Mouse (Mus musculus) midbrain, embryonic 14.5 days (tissue): ENCODE data around the gene Eif4e2. TPM values are rescaled to one million over a fixed set of nuclear protein-coding genes. Genes with fewer than 3 reads are reported as not detected.

Experiments used
- ATAC-seq: fragments of 200-750 bp; cut with Nextera tagmentation; 2 replicates; pipeline ENCODE4 v1.8.0; 2017; ENCODE audit warnings: moderate number of reproducible peaks, moderate library complexity; ENCODE audit not compliant: low FRiP score, low TSS enrichment
- DNase-seq: peaks from one replicate; pipeline ENCODE4 v3.0.0-alpha.2; 2015
- H3K27ac ChIP-seq: fragments of 300-500 bp; sonication (generic); replicated peaks from 2 replicates; pipeline ENCODE4 v1.5.1; 2014; ENCODE audit warnings: mild to moderate bottlenecking, low read depth, low read length, moderate library complexity
- H3K27me3 ChIP-seq: fragments of 300-500 bp; sonication (generic); 2 replicates; pipeline ENCODE4 v1.6.1; 2014; ENCODE audit warnings: low read length, control low read depth, mixed read lengths; ENCODE audit not compliant: control insufficient read depth, insufficient read depth
- H3K36me3 ChIP-seq: fragments of 300-500 bp; sonication (generic); 2 replicates; pipeline ENCODE4 v1.6.1; 2014; ENCODE audit warnings: low read length, control low read depth; ENCODE audit not compliant: control insufficient read depth, insufficient read depth
- H3K4me1 ChIP-seq: fragments of 300-500 bp; sonication (generic); 2 replicates; pipeline ENCODE4 v1.6.1; 2014; ENCODE audit warnings: mild to moderate bottlenecking, antibody characterized with exemption, low read length, control low read depth; ENCODE audit not compliant: control insufficient read depth, insufficient read depth
- H3K4me2 ChIP-seq: fragments of 300-500 bp; sonication (generic); 2 replicates; pipeline ENCODE4 v1.6.1; 2014; ENCODE audit warnings: mild to moderate bottlenecking, low read length, moderate library complexity
- H3K4me3 ChIP-seq: fragments of 300-500 bp; sonication (generic); replicated peaks from 2 replicates; pipeline ENCODE4 v1.5.1; 2014; ENCODE audit warnings: low read depth, low read length
- H3K9ac ChIP-seq: fragments of 300-500 bp; sonication (generic); replicated peaks from 2 replicates; pipeline ENCODE4 v1.6.1; 2014; ENCODE audit warnings: mild to moderate bottlenecking, low read length, moderate library complexity
- H3K9me3 ChIP-seq: fragments of 300-500 bp; sonication (generic); 2 replicates; pipeline ENCODE4 v1.6.1; 2016; ENCODE audit warnings: low read length, control low read depth, mixed read lengths; ENCODE audit not compliant: control insufficient read depth
- WGBS: fragments of 180-500 bp; shearing (Covaris S2); extraction: QIAGEN DNeasy Blood & Tissue Kit; methylation state at CpG from one replicate; pipeline ENCODE4 v1.1.7; 2014; 5-methylcytosine and 5-hydroxymethylcytosine counted together
- polyA plus RNA-seq: library from polyadenylated mRNA; unstranded; fragments of >200 nt; fragmentation: Nextera tagmentation; extraction: Ambion mirVana; gene quantifications from 2 replicates; pipeline ENCODE4 v1.2.1, GENCODE M21; 2014

The Eif4e2 gene
- polyA plus RNA-seq, 1 experiment from 2014 or later, result 75.5 TPM

GRCm38 (mm10) chr1:87271596-87271995 lies 57.9 kb downstream of the Eif4e2 start:
- ATAC-seq (no peak), DNase-seq (no peak)
- no peak overlapping the region for H3K9ac ChIP-seq
- H3K4me2 ChIP-seq, result no peak overlapping the region
- peaks cover 5% of the 10 kb centered on the region; the same call in 1 of the 2 replicates for H3K4me1 ChIP-seq
- H3K36me3 ChIP-seq, result no peaks in the 10 kb centered on the region
- H3K4me3 ChIP-seq, result no peak overlapping the region
- 65% methylated on average over 1 of the region's 1 CpGs for WGBS
- peaks cover 2% of the 10 kb centered on the region for H3K27me3 ChIP-seq
- H3K27ac ChIP-seq, result no peak overlapping the region
- 0 out of 2 replicates have a peak, but pooled peaks cover under 1% of the 10 kb centered on the region for H3K9me3 ChIP-seq

- no peaks in the 10 kb centered on the region; the same call in 1 of the 2 replicates for H3K27me3 ChIP-seq
Measured at GRCm38 (mm10) chr1:87272462-87272861, 58.7 kb downstream of the Eif4e2 start.

GRCm38 (mm10) chr1:87273514-87273942 lies 59.8 kb downstream of the Eif4e2 start:
- Histone ChIP-seq H3K4me1 (peaks cover 5% of the 10 kb centered on the region; the same call in 1 of the 2 replicates), H3K9me3 (no peaks in the 10 kb centered on the region), H3K4me3 (no peak overlapping the region), H3K9ac (no peak overlapping the region), H3K36me3 (no peaks in the 10 kb centered on the region), H3K27me3 (no peaks in the 10 kb centered on the region), H3K4me2 (no peak overlapping the region), H3K27ac (no peak overlapping the region)
- DNase-seq (no peak), ATAC-seq (no peak)
- WGBS, result 70% methylated on average over 3 of the region's 3 CpGs

More at GRCm38 (mm10) chr1:87272462-87272861, 58.7 kb downstream of the Eif4e2 start:
- WGBS, result 61% methylated on average over 3 of the region's 3 CpGs
- Histone ChIP-seq H3K4me3 (no peak overlapping the region), H3K27ac (no peak overlapping the region), H3K9ac (no peak overlapping the region), H3K4me2 (no peak overlapping the region), H3K4me1 (peaks cover 5% of the 10 kb centered on the region; the same call in 1 of the 2 replicates), H3K36me3 (no peaks in the 10 kb centered on the region), H3K9me3 (no peaks in the 10 kb centered on the region)
- DNase-seq, result no peak
- no peak for ATAC-seq

DNA sequence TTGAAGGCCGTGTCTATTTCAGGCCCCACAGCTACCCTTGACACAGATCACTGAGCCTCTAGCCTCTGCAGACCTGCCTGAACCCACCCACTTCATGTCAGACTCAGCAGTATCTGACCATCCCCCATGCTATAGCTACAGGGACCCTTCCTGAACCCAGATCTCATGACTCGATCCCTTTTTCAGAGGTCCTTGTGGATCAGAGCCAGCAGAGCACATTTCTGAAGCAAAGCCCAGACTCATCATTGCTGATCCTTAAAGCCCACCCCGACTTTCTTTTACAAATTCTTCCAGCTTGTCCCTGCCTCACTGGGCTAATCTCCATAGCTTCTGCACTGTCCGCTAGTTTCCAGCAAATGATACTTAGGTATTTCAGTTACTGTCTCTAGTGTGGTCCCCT lies 60.4 kb downstream of the Eif4e2 start:
- no peaks in the 10 kb centered on the region for H3K27me3 ChIP-seq
- WGBS, result 70% methylated on average over 4 of the region's 4 CpGs
- H3K4me1 ChIP-seq, result peaks cover 5% of the 10 kb centered on the region; the same call in 1 of the 2 replicates
- no peaks in the 10 kb centered on the region for H3K36me3 ChIP-seq
- H3K4me3 ChIP-seq, result no peak overlapping the region
- DNase-seq (no peak), ATAC-seq (no peak)
- no peaks in the 10 kb centered on the region for H3K9me3 ChIP-seq
- H3K27ac ChIP-seq, result no peak overlapping the region
- no peak overlapping the region for H3K9ac ChIP-seq
- H3K4me2 ChIP-seq, result no peak overlapping the region

DNA sequence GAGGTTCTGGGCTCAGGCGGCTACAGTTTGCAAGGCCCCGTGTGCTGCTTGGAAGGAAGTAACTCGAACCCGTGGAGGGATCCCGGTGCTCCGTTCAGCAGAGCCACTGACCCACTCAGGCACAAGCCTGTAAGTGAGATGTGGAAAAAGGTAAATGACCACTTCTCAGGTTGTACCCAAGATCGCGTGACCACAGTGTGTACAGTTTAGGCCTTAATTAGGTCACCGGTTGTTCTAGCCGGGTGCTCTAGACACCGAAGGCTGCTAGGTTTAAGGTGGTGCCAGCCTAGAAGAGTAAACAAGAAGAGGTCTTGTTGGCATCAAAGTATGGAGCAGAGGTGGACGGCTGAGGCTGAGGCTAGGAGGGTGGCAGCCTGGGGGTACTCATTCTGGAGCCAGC lies 61.4 kb downstream of the Eif4e2 start:
- H3K4me2 ChIP-seq, result no peak overlapping the region
- no peak overlapping the region for H3K27ac ChIP-seq
- peaks cover 5% of the 10 kb centered on the region; the same call in 1 of the 2 replicates for H3K4me1 ChIP-seq
- H3K27me3 ChIP-seq, result no peaks in the 10 kb centered on the region
- DNase-seq (no peak), ATAC-seq (no peak)
- H3K36me3 ChIP-seq, result no peaks in the 10 kb centered on the region
- no peaks in the 10 kb centered on the region for H3K9me3 ChIP-seq
- no peak overlapping the region for H3K9ac ChIP-seq
- WGBS, result 92% methylated on average over 12 of the region's 12 CpGs
- H3K4me3 ChIP-seq, result no peak overlapping the region

DNA sequence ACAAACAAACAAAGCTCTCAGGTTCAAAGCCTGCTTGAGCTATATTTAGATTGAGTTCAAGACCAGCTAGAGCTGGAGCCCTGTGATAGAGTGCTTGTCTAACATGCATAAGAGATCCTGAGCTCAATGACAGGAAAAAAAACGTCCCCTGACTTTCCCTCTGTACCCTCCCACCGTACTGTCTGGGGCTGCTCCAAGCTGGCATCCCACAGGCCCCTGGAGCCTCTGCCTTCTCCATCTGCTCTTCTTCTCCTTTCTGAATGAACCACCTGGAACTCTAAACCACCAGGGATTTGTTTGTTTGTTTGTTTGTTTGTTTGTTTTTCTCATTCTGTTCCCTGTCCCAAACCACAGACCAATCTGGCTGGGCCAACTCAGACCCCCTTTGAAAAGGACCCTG lies 62.3 kb downstream of the Eif4e2 start:
- no peak for DNase-seq

DNA sequence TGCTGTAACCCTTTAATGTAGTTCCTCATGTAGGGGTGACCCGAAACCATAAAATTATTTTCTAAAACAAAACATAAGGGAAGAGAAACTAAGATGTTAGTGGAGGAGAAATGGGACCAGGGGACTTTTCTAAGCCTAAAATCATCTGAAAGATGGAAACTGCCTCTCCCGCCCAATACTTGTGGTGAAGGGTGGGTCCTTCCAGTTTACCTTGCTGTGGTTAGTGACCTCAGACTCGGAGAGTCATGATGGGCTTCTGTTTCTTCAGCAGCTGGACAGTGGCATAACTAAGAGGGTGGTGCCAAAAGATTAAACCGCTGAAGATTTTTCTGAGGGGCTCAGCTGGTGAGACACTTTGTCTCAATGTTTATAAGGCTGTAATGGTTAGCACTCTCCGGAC lies 66.6 kb downstream of the Eif4e2 start:
- Histone ChIP-seq H3K4me2 (no peak overlapping the region), H3K4me3 (no peak overlapping the region), H3K9me3 (no peaks in the 10 kb centered on the region), H3K27ac (no peak overlapping the region), H3K36me3 (no peaks in the 10 kb centered on the region), H3K9ac (no peak overlapping the region), H3K4me1 (no peaks in the 10 kb centered on the region), H3K27me3 (no peaks in the 10 kb centered on the region)
- WGBS, result 75% methylated on average over 5 of the region's 5 CpGs
- DNase-seq, result no peak
- no peak for ATAC-seq

More for the DNA sequence above, 62.3 kb downstream of the Eif4e2 start:
- H3K9ac ChIP-seq, result no peak overlapping the region
- no peak for ATAC-seq
- no peak overlapping the region for H3K4me2 ChIP-seq
- no peaks in the 10 kb centered on the region for H3K9me3 ChIP-seq
- no peak overlapping the region for H3K4me3 ChIP-seq
- WGBS, result 56% methylated on average over 2 of the region's 2 CpGs
- H3K36me3 ChIP-seq, result no peaks in the 10 kb centered on the region
- no peaks in the 10 kb centered on the region for H3K27me3 ChIP-seq
- no peak overlapping the region for H3K27ac ChIP-seq
- H3K4me1 ChIP-seq, result peaks cover 2% of the 10 kb centered on the region; the same call in 1 of the 2 replicates

- Histone ChIP-seq H3K9me3 (no peaks in the 10 kb centered on the region), H3K4me3 (no peak overlapping the region), H3K27ac (no peak overlapping the region), H3K4me2 (no peak overlapping the region), H3K9ac (no peak overlapping the region), H3K27me3 (no peaks in the 10 kb centered on the region), H3K4me1 (no peaks in the 10 kb centered on the region), H3K36me3 (no peaks in the 10 kb centered on the region)
- no peak for DNase-seq
- 16% methylated on average over 20 of the region's 20 CpGs for WGBS
- no peak for ATAC-seq
Measured at GRCm38 (mm10) chr1:87281599-87282412, 68.1 kb downstream of the Eif4e2 start.

GRCm38 (mm10) chr1:87282413-87282788 lies 68.7 kb downstream of the Eif4e2 start:
- WGBS, result 66% methylated on average over 6 of the region's 6 CpGs
- Histone ChIP-seq H3K9ac (no peak overlapping the region), H3K4me3 (no peak overlapping the region), H3K9me3 (no peaks in the 10 kb centered on the region), H3K4me2 (no peak overlapping the region), H3K4me1 (no peaks in the 10 kb centered on the region), H3K27me3 (no peaks in the 10 kb centered on the region), H3K27ac (no peak overlapping the region), H3K36me3 (no peaks in the 10 kb centered on the region)
- DNase-seq, result no peak
- no peak for ATAC-seq
